Mouse (Mus musculus): ENCODE data around the gene Zbtb7a.

The Zbtb7a gene

DNA sequence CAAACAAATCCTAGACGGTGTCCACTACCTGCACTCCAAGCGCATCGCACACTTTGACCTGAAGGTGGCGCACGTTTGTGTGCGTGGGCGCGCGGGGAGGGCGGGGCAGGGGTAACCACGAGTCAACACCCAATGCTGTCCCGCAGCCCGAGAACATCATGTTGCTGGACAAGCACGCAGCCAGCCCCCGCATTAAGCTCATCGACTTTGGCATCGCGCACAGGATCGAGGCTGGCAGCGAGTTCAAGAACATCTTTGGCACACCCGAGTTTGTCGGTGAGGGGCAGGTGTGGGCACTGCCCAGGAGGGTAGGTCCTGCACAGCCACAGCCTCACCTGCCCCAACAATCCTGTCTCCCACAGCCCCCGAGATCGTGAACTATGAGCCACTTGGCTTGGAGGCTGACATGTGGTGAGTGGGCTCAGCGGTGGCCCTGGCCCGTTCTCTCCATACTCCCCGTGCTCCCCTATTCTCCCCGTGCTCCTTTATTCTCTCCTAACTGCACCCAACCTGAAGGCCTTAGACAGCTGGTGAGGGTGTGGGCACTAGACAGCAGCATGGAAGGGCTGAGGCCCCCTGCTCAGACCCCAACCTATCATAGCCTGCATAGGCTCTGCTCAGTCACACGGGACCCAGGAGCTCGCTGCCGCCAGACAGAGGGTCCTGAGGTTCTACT lies 55.4 kb downstream of the Zbtb7a start:
- DNase-seq (ENCODE audit: low spot score): no peak

DNA sequence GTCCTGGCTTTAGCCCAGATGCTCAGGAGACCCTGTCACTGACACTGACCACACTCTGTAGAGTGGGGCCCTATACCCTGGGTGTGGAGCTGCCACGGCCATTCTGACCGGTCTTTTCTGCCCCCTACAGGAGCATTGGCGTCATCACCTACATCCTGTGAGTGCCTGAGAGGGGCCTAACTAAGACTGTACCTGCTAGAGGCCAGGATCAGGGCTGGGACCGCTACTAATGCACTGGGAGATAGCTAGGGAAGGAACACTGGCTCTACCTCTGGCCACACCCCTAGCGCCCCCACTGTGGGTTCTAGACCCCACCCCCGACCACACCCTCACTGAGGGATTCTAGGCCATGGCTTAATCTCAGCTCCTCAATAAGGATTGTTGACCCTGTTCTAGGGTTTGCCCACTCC lies 55.9 kb downstream of the Zbtb7a start:
- DNase-seq (ENCODE audit: low spot score): no peak

DNA sequence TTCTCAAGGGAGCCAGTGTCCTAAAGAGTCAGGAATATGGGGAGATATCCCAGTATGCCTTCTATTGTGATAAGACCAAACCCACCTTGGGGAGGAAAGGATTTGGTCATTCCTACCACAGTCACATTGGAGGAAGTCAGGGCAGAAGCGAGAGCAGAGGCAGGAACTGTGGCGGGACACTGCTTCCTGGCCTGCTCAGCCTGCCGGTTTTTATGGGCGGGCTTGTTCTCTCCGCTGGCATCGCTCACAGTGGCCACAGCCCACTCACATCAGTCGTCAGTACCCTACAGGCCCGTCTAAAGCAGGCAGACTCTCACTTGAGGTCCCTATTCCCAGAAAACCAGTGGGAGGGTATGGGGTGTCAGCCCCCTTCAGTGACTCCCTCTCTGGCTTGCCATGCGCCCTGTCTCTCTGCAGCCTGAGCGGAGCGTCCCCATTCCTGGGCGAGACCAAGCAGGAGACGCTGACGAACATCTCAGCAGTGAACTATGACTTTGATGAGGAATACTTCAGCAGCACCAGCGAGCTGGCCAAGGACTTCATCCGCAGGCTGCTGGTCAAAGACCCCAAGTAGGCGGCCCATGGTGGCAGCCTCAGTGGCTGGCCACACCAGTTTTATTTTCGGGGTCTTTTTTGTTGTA lies 56.4 kb downstream of the Zbtb7a start:
- no peak for DNase-seq (ENCODE audit: low spot score)

DNA sequence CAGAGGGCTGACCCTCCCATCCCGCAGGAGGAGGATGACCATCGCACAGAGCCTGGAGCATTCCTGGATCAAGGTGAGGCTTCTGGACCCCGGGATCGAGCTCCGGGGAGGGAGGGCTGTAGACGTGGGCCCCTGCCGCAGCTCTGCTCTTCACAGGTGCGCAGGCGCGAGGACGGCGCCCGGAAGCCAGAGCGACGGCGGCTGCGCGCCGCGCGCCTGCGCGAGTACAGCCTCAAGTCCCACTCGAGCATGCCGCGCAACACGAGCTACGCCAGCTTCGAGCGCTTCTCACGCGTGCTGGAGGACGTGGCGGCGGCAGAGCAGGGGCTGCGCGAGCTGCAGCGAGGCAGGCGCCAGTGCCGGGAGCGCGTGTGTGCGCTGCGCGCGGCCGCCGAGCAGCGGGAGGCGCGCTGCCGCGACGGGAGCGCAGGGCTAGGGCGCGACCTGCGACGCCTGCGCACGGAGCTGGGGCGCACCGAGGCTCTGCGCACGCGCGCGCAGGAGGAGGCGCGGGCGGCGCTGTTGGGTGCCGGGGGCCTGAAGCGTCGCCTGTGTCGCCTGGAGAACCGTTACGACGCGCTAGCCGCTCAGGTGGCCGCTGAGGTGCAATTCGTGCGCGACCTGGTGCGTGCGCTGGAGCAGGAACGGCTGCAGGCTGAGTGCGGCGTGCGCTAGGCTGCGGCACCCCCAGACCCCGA lies 57.4 kb downstream of the Zbtb7a start:
- peak; percentile 73 for DNase-seq (ENCODE audit: low spot score)

DNA sequence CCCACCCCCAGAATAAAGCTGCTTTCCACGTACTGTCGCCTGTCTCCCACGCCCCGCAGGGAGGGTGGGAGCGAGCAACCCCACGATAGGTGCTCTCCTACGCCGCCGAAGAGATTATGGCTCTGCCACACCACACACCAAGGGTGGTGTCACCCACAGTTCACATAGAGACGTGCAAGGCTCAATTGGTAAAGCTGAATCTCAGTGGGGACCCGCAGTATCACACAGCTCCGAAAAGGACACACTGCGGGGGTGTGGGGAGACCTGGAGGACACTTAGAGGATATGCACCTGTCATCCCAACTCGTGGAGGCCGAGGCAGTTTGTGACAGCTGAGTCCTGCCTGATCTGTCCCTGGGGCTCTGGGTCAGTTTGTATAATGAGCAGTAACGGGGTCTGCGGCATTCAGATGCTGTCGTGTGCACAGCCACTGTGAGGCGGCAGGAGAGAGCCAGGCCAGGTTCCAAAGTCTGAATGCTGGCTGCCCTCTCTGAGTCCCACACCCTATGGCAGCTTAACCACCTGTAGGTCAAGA lies 58.0 kb downstream of the Zbtb7a start:
- no peak for DNase-seq (ENCODE audit: low spot score)

DNA sequence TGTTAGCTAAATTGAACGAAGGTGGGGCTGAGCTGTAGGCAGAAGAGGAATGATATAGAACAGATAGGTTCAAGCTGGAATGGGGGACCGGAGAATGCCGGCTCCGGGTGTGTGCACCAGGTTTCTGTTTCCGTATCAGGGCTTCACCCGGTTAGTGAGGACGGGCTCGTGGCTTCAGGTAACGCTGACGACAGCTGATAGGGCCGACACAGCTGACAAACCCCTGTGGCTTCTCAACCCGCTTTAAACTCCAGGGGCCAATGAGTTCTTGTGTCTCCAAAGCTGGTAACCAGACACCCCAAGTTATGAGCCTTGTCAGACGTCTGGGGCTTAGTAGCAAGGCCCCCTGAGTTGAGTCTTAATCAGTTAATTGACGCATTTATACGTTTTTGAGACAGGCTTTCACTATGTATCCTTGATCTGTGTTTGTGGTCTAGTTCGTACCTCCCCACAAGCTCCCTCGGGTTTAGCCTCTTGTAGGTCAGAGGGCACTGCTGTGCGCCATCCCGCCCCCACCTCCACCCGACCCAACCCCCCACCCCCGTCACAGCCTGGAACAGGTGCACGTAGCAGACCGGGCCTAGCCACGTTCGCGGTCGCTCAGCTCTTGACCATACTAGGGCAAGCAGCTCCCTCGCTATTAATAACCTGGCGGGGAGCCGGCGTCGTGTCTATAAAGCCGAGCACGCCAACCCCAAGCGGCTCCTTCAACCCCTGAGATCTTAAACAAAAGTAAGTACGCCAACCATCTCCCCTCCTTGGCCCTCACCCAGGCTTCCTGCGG lies 59.2 kb downstream of the Zbtb7a start:
- DNase-seq (ENCODE audit: low spot score): no peak

DNA sequence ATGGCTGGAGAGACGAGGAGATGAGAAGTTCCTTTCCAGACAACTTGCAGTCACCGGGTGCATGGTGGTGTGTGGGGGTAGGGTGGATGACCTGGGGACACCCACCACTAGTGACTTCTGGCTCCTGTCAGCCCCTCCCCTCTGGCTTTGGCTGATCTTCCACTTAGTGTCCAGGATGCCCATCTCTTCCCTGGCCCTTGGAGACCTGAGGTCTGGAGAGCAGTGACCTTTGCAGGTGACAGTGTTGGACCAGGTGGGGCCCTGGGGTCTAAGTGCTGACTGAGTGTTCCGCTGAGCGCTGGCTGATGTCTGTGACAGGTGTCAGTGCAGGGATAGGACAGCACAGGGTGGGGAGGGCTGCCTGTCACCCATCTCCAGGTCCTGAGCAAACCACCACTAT lies 60.3 kb downstream of the Zbtb7a start:
- DNase-seq (ENCODE audit: low spot score): no peak

DNA sequence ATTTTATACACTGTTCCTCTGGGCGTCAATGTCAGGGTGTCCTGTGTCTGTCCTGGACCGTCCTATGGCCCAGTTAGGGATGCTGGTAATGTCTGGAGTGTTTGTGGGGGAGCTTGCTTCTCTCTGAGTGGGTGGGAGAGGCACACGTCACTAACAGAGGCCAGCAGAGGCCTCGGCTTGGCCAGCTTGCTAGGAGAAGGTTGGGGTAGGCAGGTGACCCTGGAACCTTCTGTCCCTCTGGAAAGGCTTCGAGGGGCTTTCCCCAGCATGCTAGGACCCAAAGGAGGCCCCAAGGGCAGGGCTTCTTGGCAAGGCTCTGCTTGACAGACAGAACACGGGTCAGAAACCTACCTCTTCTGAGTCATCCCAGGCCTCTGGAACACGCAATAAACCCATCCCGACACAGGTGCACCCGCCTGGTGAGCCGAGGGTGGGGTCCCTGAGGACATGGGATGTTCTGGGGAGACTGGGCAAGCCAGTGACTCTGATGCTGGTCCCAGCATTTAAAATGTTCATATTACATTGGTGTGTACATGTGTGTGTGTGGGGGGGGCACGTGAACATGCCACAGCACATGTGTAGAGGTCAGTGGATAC lies 61.5 kb downstream of the Zbtb7a start:
- no peak for DNase-seq (ENCODE audit: low spot score)

DNA sequence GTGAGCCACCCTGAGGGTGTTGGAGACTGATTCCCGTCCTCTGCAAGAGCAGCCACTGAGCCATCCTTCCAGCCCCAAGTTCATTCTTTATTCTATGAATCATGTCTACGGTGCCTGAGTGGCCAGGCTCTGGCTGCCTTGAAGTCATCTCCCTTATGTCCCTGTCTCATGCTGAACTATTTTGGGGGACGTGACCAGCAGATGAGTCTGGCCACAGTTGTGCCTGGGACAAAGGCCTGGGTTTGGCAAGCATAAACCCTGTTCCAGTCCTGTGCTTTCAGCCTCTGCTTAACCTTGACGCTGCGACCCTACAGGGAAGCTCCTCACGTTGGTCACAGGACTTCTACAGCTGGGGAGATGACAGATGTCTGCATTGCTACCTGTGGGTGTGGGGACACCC lies 62.3 kb downstream of the Zbtb7a start:
- DNase-seq (ENCODE audit: low spot score): no peak

DNA sequence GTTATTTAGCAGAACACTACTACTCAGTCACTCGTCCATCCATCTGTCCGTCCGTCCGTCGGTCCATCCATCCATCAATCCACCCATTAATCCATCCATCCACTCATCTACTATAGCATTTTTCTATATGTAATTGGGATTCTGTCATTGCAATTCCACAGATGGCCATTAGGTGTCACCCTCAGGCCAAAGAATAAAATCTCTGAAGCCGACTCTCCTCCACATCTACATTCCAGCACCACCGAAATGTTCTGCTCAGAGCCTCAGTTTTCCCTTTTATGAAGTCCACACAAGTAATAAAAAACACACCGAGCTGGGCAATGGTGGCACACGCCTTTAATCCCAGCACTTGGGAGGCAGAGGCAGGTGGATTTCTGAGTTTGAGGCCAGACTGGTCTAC lies 63.2 kb downstream of the Zbtb7a start:
- DNase-seq (ENCODE audit: low spot score): no peak

DNA sequence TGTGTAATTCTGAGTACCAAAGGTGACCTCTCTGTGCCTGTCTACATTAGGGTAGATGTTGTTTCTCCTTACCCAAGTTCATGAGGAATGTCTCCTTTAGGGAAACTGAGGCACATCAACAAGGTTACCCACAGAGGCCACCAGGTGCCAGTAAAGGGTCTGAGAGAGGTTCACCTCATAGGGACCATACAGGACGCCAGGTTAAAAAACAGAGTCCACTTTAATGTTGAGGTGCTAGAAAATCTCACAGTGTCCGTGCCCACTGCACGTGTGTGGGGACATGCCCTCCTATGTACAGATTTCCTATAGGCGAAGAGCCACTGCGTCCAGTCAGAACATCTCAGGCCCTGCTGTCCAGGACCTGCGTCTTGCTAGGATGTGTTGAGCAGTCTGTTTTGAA lies 64.0 kb downstream of the Zbtb7a start:
- DNase-seq (ENCODE audit: low spot score): no peak

DNA sequence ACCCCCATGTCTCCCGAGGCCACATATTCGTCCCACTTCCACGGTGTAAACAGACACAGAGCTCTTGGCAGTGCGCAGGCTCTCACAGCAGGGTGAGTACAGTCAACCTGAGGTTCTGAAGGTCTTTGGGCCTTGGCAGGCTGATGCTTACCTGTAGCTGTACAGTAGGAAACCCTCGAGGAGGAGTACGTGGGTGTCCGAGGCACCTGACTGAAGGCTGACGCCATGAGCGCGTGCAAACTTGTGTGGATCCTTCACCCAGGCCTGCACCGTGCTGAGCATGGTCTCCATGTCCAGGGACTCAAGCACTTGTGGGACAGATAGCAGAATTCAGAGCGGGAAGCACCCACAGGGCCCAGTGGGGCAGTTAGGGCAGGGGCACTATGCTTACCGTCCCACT lies 65.1 kb downstream of the Zbtb7a start:
- DNase-seq (ENCODE audit: low spot score): no peak

DNA sequence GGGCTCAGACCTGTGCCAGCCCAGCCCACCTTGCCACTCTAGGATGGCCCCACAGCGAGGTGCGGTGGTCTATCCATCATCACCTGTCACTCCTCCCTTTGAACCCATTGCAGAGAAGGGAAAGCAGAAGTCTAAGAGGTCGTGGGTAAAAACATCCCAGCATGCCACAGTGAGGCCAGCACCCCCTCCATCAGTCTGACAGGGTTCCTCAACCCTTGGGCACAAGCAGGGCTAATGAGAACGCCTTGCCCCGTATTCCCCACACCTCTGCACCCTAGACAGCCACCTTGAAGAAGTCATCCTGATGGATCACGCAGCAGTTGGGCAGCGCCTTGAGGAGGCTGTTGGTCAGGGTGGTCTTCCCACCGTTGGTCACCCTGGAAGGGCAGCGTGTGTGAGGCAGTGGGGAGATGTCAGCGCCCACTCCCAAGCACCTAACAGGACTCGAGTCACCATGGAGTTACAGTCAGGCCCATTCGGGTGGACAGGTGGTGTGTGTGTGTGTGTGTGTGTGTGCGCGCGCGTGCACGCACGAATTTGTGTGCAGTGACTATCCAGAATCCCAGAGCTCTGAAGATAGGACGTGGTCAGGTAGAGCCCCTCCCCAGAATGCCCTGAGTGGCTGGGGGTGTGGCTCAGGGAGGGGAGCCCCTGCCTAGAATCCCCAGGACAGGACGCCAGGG lies 65.7 kb downstream of the Zbtb7a start:
- no peak for DNase-seq (ENCODE audit: low spot score)

DNA sequence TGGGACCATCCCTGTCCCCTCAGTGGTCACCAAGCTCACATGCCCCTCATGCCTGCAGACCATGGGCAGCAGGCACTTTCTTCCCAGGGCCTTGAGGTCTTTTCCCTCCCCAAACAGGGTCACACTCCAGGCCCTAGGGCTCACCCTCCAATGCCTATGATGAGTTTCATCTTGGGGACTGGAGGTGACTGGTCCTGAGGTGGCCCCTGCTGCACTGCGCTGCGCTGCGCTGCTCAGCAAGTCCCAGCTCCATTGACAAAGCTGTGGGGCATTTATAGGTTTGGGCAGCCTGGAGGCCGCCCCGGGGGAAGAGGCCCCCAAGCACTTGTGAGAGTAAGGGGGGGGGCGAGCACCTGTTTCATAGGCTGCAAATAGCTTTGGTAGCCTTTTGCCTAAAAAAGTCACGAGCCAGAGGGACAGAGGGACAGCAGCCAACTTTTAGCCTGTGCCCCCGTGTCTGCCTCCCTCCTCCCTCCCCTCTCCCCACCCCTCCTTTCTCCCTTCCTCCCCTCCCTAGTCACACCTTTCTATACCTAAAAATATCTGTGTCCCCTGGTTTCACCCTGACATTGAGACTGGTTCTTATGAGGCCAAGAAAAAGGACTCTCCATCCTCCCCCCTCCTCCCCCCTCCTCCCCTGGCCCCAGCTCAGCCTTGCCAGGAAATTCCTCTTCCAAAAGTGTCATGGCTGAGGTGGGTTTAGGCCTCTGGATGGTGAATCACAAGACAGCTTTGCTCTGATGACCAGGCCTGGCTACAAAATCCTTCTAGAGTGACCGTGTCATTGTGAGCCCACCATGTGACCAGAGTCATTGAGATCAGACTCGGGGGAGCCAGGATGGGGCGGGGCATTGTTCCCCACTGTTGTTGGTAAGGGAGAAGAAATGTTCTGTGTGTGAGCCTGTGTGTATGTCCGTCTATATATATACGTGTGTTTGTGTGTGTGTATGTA lies 67.1 kb downstream of the Zbtb7a start, which contains the start of gene Nmrk2:
TSS of gene Nmrk2 (minus strand) at position 245 of the 952 bp plus-strand sequence.
- no peak for DNase-seq (ENCODE audit: low spot score)
